Mouse (Mus musculus) midbrain, embryonic 14.5 days (tissue): ENCODE measurements around the gene Npas1. TPM values are rescaled to one million over a fixed set of nuclear protein-coding genes. Genes with fewer than 3 reads are reported as not detected.

ENCODE experiments used
- ATAC-seq: fragments of 200-750 bp; cut with Nextera tagmentation; 2 replicates; pipeline ENCODE4 v1.8.0; 2017; ENCODE audit warnings: moderate number of reproducible peaks, moderate library complexity; ENCODE audit not compliant: low FRiP score, low TSS enrichment
- DNase-seq: peaks from one replicate; pipeline ENCODE4 v3.0.0-alpha.2; 2015
- H3K27ac ChIP-seq: fragments of 300-500 bp; sonication (generic); replicated peaks from 2 replicates; pipeline ENCODE4 v1.5.1; 2014; ENCODE audit warnings: mild to moderate bottlenecking, low read depth, low read length, moderate library complexity
- H3K27me3 ChIP-seq: fragments of 300-500 bp; sonication (generic); 2 replicates; pipeline ENCODE4 v1.6.1; 2014; ENCODE audit warnings: low read length, control low read depth, mixed read lengths; ENCODE audit not compliant: control insufficient read depth, insufficient read depth
- H3K36me3 ChIP-seq: fragments of 300-500 bp; sonication (generic); 2 replicates; pipeline ENCODE4 v1.6.1; 2014; ENCODE audit warnings: low read length, control low read depth; ENCODE audit not compliant: control insufficient read depth, insufficient read depth
- H3K4me1 ChIP-seq: fragments of 300-500 bp; sonication (generic); 2 replicates; pipeline ENCODE4 v1.6.1; 2014; ENCODE audit warnings: mild to moderate bottlenecking, antibody characterized with exemption, low read length, control low read depth; ENCODE audit not compliant: control insufficient read depth, insufficient read depth
- H3K4me2 ChIP-seq: fragments of 300-500 bp; sonication (generic); 2 replicates; pipeline ENCODE4 v1.6.1; 2014; ENCODE audit warnings: mild to moderate bottlenecking, low read length, moderate library complexity
- H3K4me3 ChIP-seq: fragments of 300-500 bp; sonication (generic); replicated peaks from 2 replicates; pipeline ENCODE4 v1.5.1; 2014; ENCODE audit warnings: low read depth, low read length
- H3K9ac ChIP-seq: fragments of 300-500 bp; sonication (generic); replicated peaks from 2 replicates; pipeline ENCODE4 v1.6.1; 2014; ENCODE audit warnings: mild to moderate bottlenecking, low read length, moderate library complexity
- H3K9me3 ChIP-seq: fragments of 300-500 bp; sonication (generic); 2 replicates; pipeline ENCODE4 v1.6.1; 2016; ENCODE audit warnings: low read length, control low read depth, mixed read lengths; ENCODE audit not compliant: control insufficient read depth
- WGBS: fragments of 180-500 bp; shearing (Covaris S2); extraction: QIAGEN DNeasy Blood & Tissue Kit; methylation state at CpG from one replicate; pipeline ENCODE4 v1.1.7; 2014; 5-methylcytosine and 5-hydroxymethylcytosine counted together
- polyA plus RNA-seq: library from polyadenylated mRNA; unstranded; fragments of >200 nt; fragmentation: Nextera tagmentation; extraction: Ambion mirVana; gene quantifications from 2 replicates; pipeline ENCODE4 v1.2.1, GENCODE M21; 2014

Gene Npas1
- polyA plus RNA-seq, 1 experiment from 2014 or later = 3.7 TPM

DNA sequence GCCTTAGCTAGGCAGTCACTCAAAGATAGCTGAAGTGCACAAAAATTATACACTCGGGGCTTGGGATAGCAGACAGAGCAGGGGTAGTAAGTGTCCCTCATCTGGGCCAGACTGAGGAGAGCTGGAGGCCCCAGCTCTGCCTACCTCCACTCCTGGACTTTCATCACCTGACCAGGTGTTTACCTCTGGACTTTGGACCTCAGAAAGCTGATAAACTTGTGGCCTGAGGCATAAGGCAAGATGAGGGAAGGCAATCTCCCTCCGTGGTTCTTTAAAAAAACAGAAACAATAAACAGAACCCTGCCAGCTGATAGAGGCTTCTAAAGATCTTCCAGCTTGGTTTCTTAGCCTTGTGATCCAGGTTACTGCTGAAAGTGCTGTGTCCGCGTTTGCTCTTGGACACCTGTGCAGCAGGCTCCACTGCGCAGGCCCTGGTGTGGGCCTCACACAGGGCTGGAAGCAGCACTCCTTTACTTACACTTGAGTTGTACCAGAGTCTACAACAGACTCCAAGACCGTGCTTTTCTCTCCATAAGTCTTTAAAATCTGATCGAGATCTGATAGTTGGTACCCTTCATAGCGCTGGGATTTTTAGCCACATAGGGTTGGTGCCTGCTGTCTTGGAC lies 56.9 kb downstream of the Npas1 start:
- 97% methylated on average over 8 of the region's 8 CpGs for WGBS
- no peak overlapping the region for H3K4me2 ChIP-seq
- DNase-seq (no peak), ATAC-seq (no peak)
- H3K4me3 ChIP-seq = no peak overlapping the region
- no peak overlapping the region for H3K9ac ChIP-seq
- no peaks in the 10 kb centered on the region for H3K27me3 ChIP-seq
- H3K27ac ChIP-seq = no peak overlapping the region
- H3K36me3 ChIP-seq = peaks cover 92% of the 10 kb centered on the region
- no peaks in the 10 kb centered on the region for H3K9me3 ChIP-seq
- no peaks in the 10 kb centered on the region for H3K4me1 ChIP-seq

DNA sequence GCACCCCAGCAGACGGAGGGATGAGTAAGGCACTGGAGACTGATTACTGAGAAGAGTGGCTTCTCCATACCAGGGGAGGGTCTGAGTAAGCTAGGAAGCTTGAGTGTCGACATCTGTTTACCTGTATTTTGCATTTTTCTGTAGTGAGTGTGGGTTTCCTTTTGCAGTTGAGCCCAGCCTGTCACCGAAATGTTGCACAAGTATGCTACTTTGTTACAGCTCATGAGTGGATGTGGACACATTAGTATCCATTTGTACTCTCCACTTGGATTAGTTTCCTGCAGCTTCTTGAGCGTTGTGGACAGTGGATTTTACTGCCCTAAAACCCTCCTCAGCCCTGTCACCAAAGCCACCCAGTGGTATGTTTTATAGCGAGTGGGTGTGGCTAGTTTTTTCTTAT lies 58.8 kb downstream of the Npas1 start:
- 92% methylated on average over 5 of the region's 5 CpGs for WGBS
- Histone ChIP-seq H3K27me3 (no peaks in the 10 kb centered on the region), H3K9ac (no peak overlapping the region), H3K4me1 (0 out of 2 replicates have a peak, but pooled peaks cover 4% of the 10 kb centered on the region), H3K9me3 (no peaks in the 10 kb centered on the region), H3K36me3 (peaks cover 73% of the 10 kb centered on the region), H3K4me2 (no peak overlapping the region), H3K27ac (no peak overlapping the region), H3K4me3 (no peak overlapping the region)
- DNase-seq = no peak
- ATAC-seq = no peak

DNA sequence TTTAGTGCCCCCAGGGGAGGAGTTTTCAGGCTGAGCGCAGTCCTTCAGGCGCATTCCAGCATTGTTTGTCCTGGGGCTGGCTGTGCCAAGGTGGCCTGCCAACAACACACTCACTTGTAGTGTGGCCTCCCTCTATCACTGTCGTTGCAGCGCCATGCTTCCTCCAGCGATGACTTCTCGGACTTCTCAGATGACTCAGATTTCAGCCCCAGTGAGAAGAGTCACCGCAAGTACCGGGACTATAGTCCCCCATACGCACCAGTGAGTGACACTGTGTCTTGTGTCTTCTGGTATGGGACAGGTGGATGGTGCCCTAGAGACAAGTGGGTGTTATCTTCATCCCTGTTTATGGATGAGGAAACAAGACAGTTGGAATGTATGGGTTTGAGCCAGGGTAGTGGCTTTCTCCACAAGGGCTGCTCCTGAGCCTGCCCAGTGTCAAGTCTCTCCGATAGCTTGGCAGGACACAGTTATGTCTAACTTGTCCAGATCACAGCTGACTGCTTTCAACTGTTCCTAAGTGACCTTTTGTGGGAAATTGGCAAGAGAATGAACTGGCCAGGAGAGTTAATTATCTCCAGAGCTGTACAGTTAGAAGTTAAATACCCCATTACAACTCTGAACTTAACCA lies 60.3 kb downstream of the Npas1 start:
- Histone ChIP-seq H3K27me3 (no peaks in the 10 kb centered on the region), H3K36me3 (peaks cover 60% of the 10 kb centered on the region), H3K9me3 (no peaks in the 10 kb centered on the region), H3K4me3 (no peak overlapping the region), H3K27ac (no peak overlapping the region), H3K9ac (no peak overlapping the region), H3K4me2 (no peak overlapping the region), H3K4me1 (peaks cover 13% of the 10 kb centered on the region; the same call in 1 of the 2 replicates)
- 96% methylated on average over 10 of the region's 10 CpGs for WGBS
- ATAC-seq (no peak), DNase-seq (no peak)

DNA sequence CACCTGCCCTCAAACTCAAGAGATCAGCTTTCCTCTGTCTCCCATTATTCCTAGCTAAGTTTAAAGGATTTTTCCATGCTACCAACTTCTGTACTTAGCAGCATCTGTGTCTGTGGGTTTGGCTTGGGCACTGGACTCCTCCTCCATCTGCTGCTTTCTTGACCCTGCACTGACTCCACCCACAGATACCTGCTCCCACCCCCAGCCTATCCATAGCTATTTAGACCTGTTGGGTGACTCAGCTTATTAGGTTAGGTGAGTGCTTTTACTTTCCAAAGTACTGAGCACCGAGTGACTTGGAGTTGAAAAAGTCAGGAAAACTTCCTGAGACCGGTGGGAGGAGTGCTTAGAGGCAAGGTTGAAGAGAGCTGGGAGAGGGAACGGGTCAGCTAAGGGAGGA lies 62.1 kb downstream of the Npas1 start:
- H3K4me3 ChIP-seq = no peak overlapping the region
- no peak overlapping the region for H3K4me2 ChIP-seq
- ATAC-seq (no peak), DNase-seq (no peak)
- H3K4me1 ChIP-seq = peaks cover 16% of the 10 kb centered on the region; the same call in 1 of the 2 replicates
- no peak overlapping the region for H3K27ac ChIP-seq
- H3K27me3 ChIP-seq = no peaks in the 10 kb centered on the region
- 92% methylated on average over 3 of the region's 3 CpGs for WGBS
- H3K9ac ChIP-seq = no peak overlapping the region
- H3K36me3 ChIP-seq = peaks cover 50% of the 10 kb centered on the region
- no peaks in the 10 kb centered on the region for H3K9me3 ChIP-seq

DNA sequence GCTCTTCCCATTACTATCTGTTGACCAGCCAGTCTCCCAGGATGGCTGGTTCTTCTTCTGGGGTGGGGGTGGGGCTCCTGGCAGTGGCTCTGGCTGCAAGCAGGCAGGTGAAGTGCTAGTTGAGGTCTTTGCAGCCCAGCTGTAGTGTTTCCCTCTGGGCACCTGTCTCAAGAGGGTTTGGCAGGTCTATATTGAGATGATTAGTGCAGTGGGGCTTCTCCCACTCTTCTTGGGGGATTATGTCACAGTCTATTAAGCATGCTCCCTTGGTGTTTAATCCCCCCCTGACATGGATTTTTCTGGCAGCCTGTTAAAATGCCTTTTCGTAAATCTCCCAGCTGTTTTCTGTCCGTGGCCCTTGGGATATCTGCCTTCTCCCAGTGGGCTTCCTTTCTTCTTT lies 64.6 kb downstream of the Npas1 start:
- Histone ChIP-seq H3K27ac (peak overlapping the region; percentile 32; the same call in 1 of the 2 replicates), H3K9ac (no peak overlapping the region)
- WGBS = 15% methylated on average over 2 of the region's 2 CpGs

DNA sequence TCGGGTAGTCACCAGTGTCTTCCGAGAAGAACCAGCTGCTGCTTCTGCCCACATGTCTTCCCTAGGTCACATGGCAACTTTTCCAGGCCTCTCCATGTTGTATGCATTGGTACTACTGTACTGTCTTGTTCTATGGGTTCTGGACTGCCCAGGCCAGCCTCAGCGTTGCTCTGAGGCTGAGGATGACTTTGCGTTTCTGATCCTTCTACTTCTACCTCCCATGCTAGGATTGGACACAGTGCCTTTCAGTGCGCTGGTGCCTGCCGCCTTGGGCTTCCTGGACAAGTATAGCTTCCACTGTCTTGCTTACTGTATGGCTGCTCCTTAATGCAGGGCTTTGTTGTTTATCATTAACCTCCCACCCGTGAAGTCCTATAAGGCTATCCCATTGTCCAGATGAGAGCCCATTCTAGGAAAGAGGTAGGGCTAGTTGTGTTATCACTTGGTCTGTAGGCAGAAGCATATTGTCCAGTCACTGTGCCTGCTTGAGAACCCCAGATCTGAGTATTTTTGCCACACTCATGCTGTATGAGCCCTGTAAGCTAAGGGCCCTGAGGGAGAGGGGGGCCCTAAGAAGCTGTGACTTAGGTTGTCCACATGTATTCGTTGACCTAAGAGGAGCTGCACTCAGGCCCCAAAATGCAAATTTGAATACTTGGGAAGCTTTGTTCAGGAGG lies 65.2 kb downstream of the Npas1 start:
- DNase-seq (no peak), ATAC-seq (no peak)
- no peak overlapping the region for H3K4me2 ChIP-seq
- H3K9me3 ChIP-seq = no peaks in the 10 kb centered on the region
- H3K27me3 ChIP-seq = no peaks in the 10 kb centered on the region
- H3K4me1 ChIP-seq = peaks cover 16% of the 10 kb centered on the region; the same call in 1 of the 2 replicates
- peaks cover 20% of the 10 kb centered on the region for H3K36me3 ChIP-seq
- H3K9ac ChIP-seq = no peak overlapping the region
- 0 out of 2 replicates have a peak overlapping the region, but pooled peaks have one; percentile 32 for H3K27ac ChIP-seq
- 80% methylated on average over 8 of the region's 8 CpGs for WGBS
- H3K4me3 ChIP-seq = no peak overlapping the region

More for the DNA sequence above, 64.6 kb downstream of the Npas1 start:
- H3K4me3 ChIP-seq = no peak overlapping the region
- H3K9me3 ChIP-seq = no peaks in the 10 kb centered on the region
- DNase-seq (peak; percentile 35), ATAC-seq (no peak)
- H3K4me2 ChIP-seq = no peak overlapping the region
- H3K36me3 ChIP-seq = peaks cover 26% of the 10 kb centered on the region
- peaks cover 16% of the 10 kb centered on the region; the same call in 1 of the 2 replicates for H3K4me1 ChIP-seq
- no peaks in the 10 kb centered on the region for H3K27me3 ChIP-seq

DNA sequence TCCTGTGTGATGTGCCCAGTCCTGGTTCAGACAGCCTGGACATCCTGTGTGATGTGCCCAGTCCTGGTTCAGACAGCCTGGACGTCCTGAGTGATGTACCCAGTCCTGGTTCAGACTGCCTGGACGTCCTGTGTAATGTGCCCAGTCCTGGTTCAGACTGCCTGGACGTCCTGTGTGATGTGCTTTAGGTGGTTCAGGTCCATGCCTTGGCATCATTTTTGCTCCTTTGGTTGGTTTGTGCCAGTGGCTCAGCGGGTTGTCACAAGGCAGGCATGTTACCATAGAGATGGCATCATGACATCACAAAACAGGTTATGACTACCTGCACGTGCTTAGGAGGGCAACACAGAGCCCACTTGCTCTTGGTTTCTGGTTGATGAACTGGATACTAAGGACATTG lies 66.4 kb downstream of the Npas1 start:
- ATAC-seq (no peak), DNase-seq (no peak)
- H3K4me2 ChIP-seq = no peak overlapping the region
- peaks cover 9% of the 10 kb centered on the region; the same call in 1 of the 2 replicates for H3K36me3 ChIP-seq
- WGBS = 94% methylated on average over 5 of the region's 5 CpGs
- H3K4me3 ChIP-seq = no peak overlapping the region
- H3K9me3 ChIP-seq = no peaks in the 10 kb centered on the region
- H3K27ac ChIP-seq = no peak overlapping the region
- no peak overlapping the region for H3K9ac ChIP-seq
- no peaks in the 10 kb centered on the region for H3K27me3 ChIP-seq
- peaks cover 19% of the 10 kb centered on the region; the same call in 1 of the 2 replicates for H3K4me1 ChIP-seq

DNA sequence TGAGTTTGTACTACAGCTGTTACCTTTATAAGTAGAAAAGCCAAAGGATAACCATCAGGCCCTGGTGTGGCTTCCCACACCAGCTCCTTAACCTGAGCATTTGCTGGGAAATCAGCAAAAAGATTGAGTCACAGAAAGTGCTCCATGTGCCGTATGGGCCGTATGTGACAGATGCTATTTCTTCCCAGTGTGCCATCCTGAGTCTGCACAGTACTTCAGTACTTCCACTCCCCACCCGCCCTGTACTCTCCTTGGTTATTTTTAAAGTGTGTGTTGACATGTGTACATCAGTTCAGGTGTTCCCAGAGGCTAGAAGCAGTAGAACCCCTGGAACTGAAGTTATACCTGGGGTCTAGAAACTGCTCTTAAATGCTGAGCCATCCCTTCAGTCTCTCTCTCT lies 70.5 kb downstream of the Npas1 start:
- 91% methylated on average over 3 of the region's 3 CpGs for WGBS
- Histone ChIP-seq H3K27ac (no peak overlapping the region), H3K4me1 (peaks cover 32% of the 10 kb centered on the region), H3K27me3 (no peaks in the 10 kb centered on the region), H3K9me3 (no peaks in the 10 kb centered on the region), H3K4me2 (no peak overlapping the region), H3K9ac (no peak overlapping the region), H3K4me3 (no peak overlapping the region), H3K36me3 (0 out of 2 replicates have a peak, but pooled peaks cover 6% of the 10 kb centered on the region)
- ATAC-seq (no peak), DNase-seq (no peak)
